Mouse (Mus musculus) liver, postnatal 0 days (tissue): ENCODE data around the gene Dpyd.

Experiments
- CTCF ChIP-seq: sonication (generic); IDR thresholded peaks from 2 replicates; pipeline ENCODE4 v1.5.1; 2016; ENCODE audit warnings: antibody characterized with exemption, low read depth
- EP300 ChIP-seq: IDR thresholded peaks from 2 replicates; pipeline ENCODE4 v1.6.1; 2016; ENCODE audit warnings: antibody characterized with exemption, low read depth, mild to moderate bottlenecking

DNA sequence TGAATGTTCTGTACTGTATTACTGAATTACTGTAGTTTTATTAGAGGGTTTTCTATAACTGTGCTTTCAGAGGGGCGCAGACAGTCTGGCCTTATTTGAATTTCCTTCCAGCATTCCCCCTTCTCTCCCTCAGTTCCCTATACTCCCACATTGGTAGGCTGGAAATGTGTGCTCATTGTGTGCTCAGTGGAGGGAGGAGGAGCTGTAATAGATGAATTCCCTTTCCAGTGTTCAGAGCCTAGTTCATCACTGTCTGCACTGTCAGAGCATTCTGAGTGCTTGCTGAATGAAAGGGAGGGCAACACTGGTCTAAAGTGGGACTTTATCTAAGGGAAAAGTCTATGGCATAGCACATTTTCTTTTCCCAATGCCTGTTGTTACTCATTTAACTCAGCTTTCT lies 582.9 kb downstream of the Dpyd start:
- TF ChIP-seq EP300 (no peak), CTCF (no peak)
